Mouse (Mus musculus) MEL (cell line): ENCODE results near the gene Rit1. TPM values are rescaled to one million over a fixed set of nuclear protein-coding genes. Genes with fewer than 3 reads are reported as not detected.

Experiments used
- DNase-seq: peaks from one replicate; pipeline ENCODE4 v3.0.0; 2011; ENCODE audit warnings: low read depth, low spot score
- H3K27ac ChIP-seq: 2 replicates; pipeline ENCODE4 v1.5.1; 2012; ENCODE audit warnings: low read depth, mild to moderate bottlenecking, control low read depth, low read length, moderate library complexity; ENCODE audit not compliant: control insufficient read depth
- H3K27me3 ChIP-seq, 2 experiments: fragments of 150-350 bp in 1 of 2; sonication (generic) in 1 of 2; 2 replicates each; pipeline ENCODE4 v1.6.1; 2012; ENCODE audit warnings: low read length in 2 of 2, mild to moderate bottlenecking in 2 of 2, improper control_type of control experiment in 1 of 2, moderate library complexity in 1 of 2; ENCODE audit not compliant: insufficient read depth in 2 of 2, control insufficient read depth in 1 of 2
- H3K36me3 ChIP-seq, 2 experiments: 2 replicates each; pipeline ENCODE4 v1.6.1; 2012 to 2014; ENCODE audit warnings: low read length in 2 of 2, improper control_type of control experiment in 1 of 2, inconsistent platforms in 1 of 2, mild to moderate bottlenecking in 1 of 2; ENCODE audit not compliant: insufficient read depth in 2 of 2, control insufficient read depth in 1 of 2
- H3K4me1 ChIP-seq, 2 experiments: fragments of 150-350 bp in 1 of 2; sonication (generic) in 1 of 2; 2 replicates each; pipeline ENCODE4 v1.6.1; 2012; ENCODE audit warnings: low read length in 2 of 2, improper control_type of control experiment in 1 of 2, mild to moderate bottlenecking in 1 of 2; ENCODE audit not compliant: insufficient read depth in 2 of 2, control insufficient read depth in 1 of 2
- H3K4me3 ChIP-seq, 2 experiments: fragments of 150-350 bp in 1 of 2; sonication (generic) in 1 of 2; 2 replicates each; pipeline ENCODE4 v1.5.1; 2012; ENCODE audit warnings: low read depth in 2 of 2, low read length in 2 of 2, mild to moderate bottlenecking in 2 of 2, moderate library complexity in 2 of 2, control low read depth in 1 of 2, improper control_type of control experiment in 1 of 2; ENCODE audit not compliant: control insufficient read depth in 1 of 2, insufficient read depth in 1 of 2
- H3K79me2 ChIP-seq: 2 replicates; pipeline ENCODE4 v1.6.1; 2012; ENCODE audit warnings: mild to moderate bottlenecking, low read length, moderate library complexity; ENCODE audit not compliant: control insufficient read depth, poor library complexity, insufficient read depth
- H3K9ac ChIP-seq: 2 replicates; pipeline ENCODE4 v1.6.1; 2012; ENCODE audit warnings: low read depth, mild to moderate bottlenecking, control low read depth, low read length, moderate library complexity; ENCODE audit not compliant: control insufficient read depth, poor library complexity, severe bottlenecking
- H3K9me3 ChIP-seq: fragments of 150-350 bp; sonication (generic); replicated peaks from 2 replicates; pipeline ENCODE4 v1.6.1; 2012; ENCODE audit warnings: mild to moderate bottlenecking, low read length, improper control_type of control experiment, moderate library complexity; ENCODE audit not compliant: insufficient read depth
- BHLHE40 ChIP-seq: IDR thresholded peaks from 2 replicates; pipeline ENCODE4 v1.6.1; 2012; ENCODE audit warnings: low read depth, mild to moderate bottlenecking, inconsistent platforms, low read length, improper control_type of control experiment, borderline replicate concordance
- CHD1 ChIP-seq: IDR thresholded peaks from 2 replicates; pipeline ENCODE4 v1.6.1; 2012; ENCODE audit warnings: low read depth, mild to moderate bottlenecking, inconsistent platforms, low read length, improper control_type of control experiment
- CHD2 ChIP-seq: IDR thresholded peaks from 2 replicates; pipeline ENCODE4 v1.6.1; 2011; ENCODE audit warnings: low read length, improper control_type of control experiment
- CTCF ChIP-seq, 3 experiments: IDR thresholded peaks in 2 of 3; conservative IDR thresholded peaks in 1 of 3; 2 replicates each; pipeline ENCODE4 v1.5.1; 2011 to 2012; ENCODE audit warnings: low read length in 3 of 3, low read depth in 2 of 3, mild to moderate bottlenecking in 2 of 3, improper control_type of control experiment in 1 of 3, inconsistent platforms in 1 of 3, mixed read lengths in 1 of 3, moderate library complexity in 1 of 3; ENCODE audit not compliant: control insufficient read depth in 1 of 3, insufficient read depth in 1 of 3, poor library complexity in 1 of 3, severe bottlenecking in 1 of 3
- ELF1 ChIP-seq: IDR thresholded peaks from 2 replicates; pipeline ENCODE4 v1.6.1; 2014; ENCODE audit warnings: low read depth, mild to moderate bottlenecking, inconsistent platforms, low read length, improper control_type of control experiment, moderate library complexity
- EP300 ChIP-seq, 2 experiments: IDR thresholded peaks; 2 replicates each; pipeline ENCODE4 v1.6.1; 2011; ENCODE audit warnings: improper control_type of control experiment in 2 of 2, low read length in 2 of 2, low read depth in 1 of 2, mild to moderate bottlenecking in 1 of 2
- ETS1 ChIP-seq: IDR thresholded peaks from 2 replicates; pipeline ENCODE4 v1.6.1; 2012; ENCODE audit warnings: low read depth, mild to moderate bottlenecking, inconsistent platforms, low read length, improper control_type of control experiment, moderate library complexity
- GATA1 ChIP-seq: IDR thresholded peaks from 2 replicates; pipeline ENCODE4 v1.6.1; 2011; ENCODE audit warnings: low read depth, low read length, improper control_type of control experiment
- HCFC1 ChIP-seq: IDR thresholded peaks from 2 replicates; pipeline ENCODE4 v1.6.1; 2012; ENCODE audit warnings: low read depth, mild to moderate bottlenecking, inconsistent platforms, low read length, improper control_type of control experiment, moderate library complexity
- KAT2A ChIP-seq: conservative IDR thresholded peaks from 2 replicates; pipeline ENCODE4 v1.6.1; 2012; ENCODE audit warnings: low read depth, low read length, improper control_type of control experiment, inconsistent platforms
- MAFK ChIP-seq: IDR thresholded peaks from 2 replicates; pipeline ENCODE4 v1.6.1; 2011; ENCODE audit warnings: low read depth, mild to moderate bottlenecking, low read length, improper control_type of control experiment, borderline replicate concordance
- MAX ChIP-seq: IDR thresholded peaks from 2 replicates; pipeline ENCODE4 v1.6.1; 2011; ENCODE audit warnings: low read length, improper control_type of control experiment
- MEF2A ChIP-seq: IDR thresholded peaks from 2 replicates; pipeline ENCODE4 v1.6.1; 2014; ENCODE audit warnings: low read depth, mild to moderate bottlenecking, inconsistent platforms, low read length, improper control_type of control experiment; ENCODE audit not compliant: poor library complexity, insufficient replicate concordance, severe bottlenecking; ENCODE audit errors: extremely low read depth
- MXI1 ChIP-seq: IDR thresholded peaks from 2 replicates; pipeline ENCODE4 v1.6.1; 2011; ENCODE audit warnings: mild to moderate bottlenecking, low read depth, low read length, improper control_type of control experiment
- MYC ChIP-seq: IDR thresholded peaks from 2 replicates; pipeline ENCODE4 v1.6.1; 2011; ENCODE audit warnings: low read depth, mild to moderate bottlenecking, low read length, improper control_type of control experiment, moderate library complexity
- NRF1 ChIP-seq: IDR thresholded peaks from 2 replicates; pipeline ENCODE4 v1.6.1; 2014; ENCODE audit warnings: low read depth, mild to moderate bottlenecking, inconsistent platforms, low read length, improper control_type of control experiment, moderate library complexity; ENCODE audit not compliant: poor library complexity, insufficient read depth, severe bottlenecking
- POLR2AphosphoS2 ChIP-seq: IDR thresholded peaks from 2 replicates; pipeline ENCODE4 v1.6.1; 2011; ENCODE audit warnings: low read length, improper control_type of control experiment
- POLR2AphosphoS5 ChIP-seq: IDR thresholded peaks from 2 replicates; pipeline ENCODE4 v1.6.1; 2012; ENCODE audit warnings: low read depth, borderline replicate concordance, mild to moderate bottlenecking, inconsistent platforms, low read length, moderate library complexity, mixed read lengths
- RAD21 ChIP-seq: IDR thresholded peaks from 2 replicates; pipeline ENCODE4 v1.6.1; 2011; ENCODE audit warnings: mild to moderate bottlenecking, low read depth, low read length, improper control_type of control experiment
- SMC3 ChIP-seq: IDR thresholded peaks from 2 replicates; pipeline ENCODE4 v1.6.1; 2011; ENCODE audit warnings: low read depth, low read length, improper control_type of control experiment
- TAL1 ChIP-seq: IDR thresholded peaks from 2 replicates; pipeline ENCODE4 v1.6.1; 2012; ENCODE audit warnings: mild to moderate bottlenecking, inconsistent platforms, low read length, moderate library complexity, mixed read lengths
- TBP ChIP-seq: IDR thresholded peaks from 2 replicates; pipeline ENCODE4 v1.8.0; 2011; ENCODE audit warnings: low read depth, low read length, improper control_type of control experiment
- ZC3H11A ChIP-seq: IDR thresholded peaks from 2 replicates; pipeline ENCODE4 v1.6.1; 2012; ENCODE audit warnings: low read depth, mild to moderate bottlenecking, inconsistent platforms, low read length, improper control_type of control experiment
- ZKSCAN1 ChIP-seq: IDR thresholded peaks from 2 replicates; pipeline ENCODE4 v1.6.1; 2012; ENCODE audit warnings: low read depth, mild to moderate bottlenecking, inconsistent platforms, low read length, improper control_type of control experiment, moderate library complexity
- ZMIZ1 ChIP-seq: IDR thresholded peaks from 2 replicates; pipeline ENCODE4 v1.6.1; 2012; ENCODE audit warnings: low read depth, mild to moderate bottlenecking, inconsistent platforms, low read length, improper control_type of control experiment, moderate library complexity
- ZNF384 ChIP-seq: IDR thresholded peaks from 2 replicates; pipeline ENCODE4 v1.6.1; 2012; ENCODE audit warnings: low read depth, mild to moderate bottlenecking, inconsistent platforms, low read length, improper control_type of control experiment
- polyA plus RNA-seq, 2 experiments: library from polyadenylated mRNA; stranded (reverse) in 1 of 2; unstranded in 1 of 2; fragments of >175 nt in 1 of 2; fragments of >200 nt in 1 of 2; gene quantifications; 2 replicates each; pipeline versions ENCODE4 v1.2.1 to v1.2.4; 2012; ENCODE audit warnings: low replicate concordance in 2 of 2, low read depth in 1 of 2; ENCODE audit not compliant: insufficient read length in 2 of 2, insufficient read depth in 1 of 2, missing spikeins in 1 of 2
- total RNA-seq: library from RNA; depleted of rRNA; stranded (reverse); fragments of 300-350 nt; gene quantifications from 2 replicates; pipeline ENCODE4 v1.2.3, GENCODE M21; 2012

Rit1 gene
- total and polyA plus RNA-seq, 3 experiments = 28.7 to 34.1 TPM; not detected in 1

GRCm38 (mm10) chr3:88686734-88687611, 29.7 kb upstream of the Rit1 start:
- Histone ChIP-seq H3K9me3 (no peaks in the 10 kb centered on the region), H3K4me3 (peak overlapping the region; percentile 78 to 97), H3K4me1 (peaks cover 8 to 13% of the 10 kb centered on the region in 2 experiments), H3K27ac (peak overlapping the region; percentile 74), H3K36me3 (peaks cover 28 to 46% of the 10 kb centered on the region in 2 experiments), H3K27me3 (no peaks in the 10 kb centered on the region), H3K9ac (peak overlapping the region; percentile 84), H3K79me2 (peaks cover 33% of the 10 kb centered on the region)
- TF ChIP-seq POLR2AphosphoS2 = no peak; the same call in 1 of the 2 replicates
- no peak for TF ChIP-seq BHLHE40
- no peak for TF ChIP-seq MEF2A
- TF ChIP-seq ETS1 = no peak
- peak; percentile 71 for TF ChIP-seq NRF1
- TF ChIP-seq RAD21 = no peak
- TF ChIP-seq MAX = peak; percentile 64
- TF ChIP-seq TAL1 = no peak
- no peak for TF ChIP-seq CHD1
- TF ChIP-seq TBP = no peak
- TF ChIP-seq HCFC1 = peak; percentile 48; the same call in 1 of the 2 replicates
- no peak for TF ChIP-seq POLR2AphosphoS5
- no peak for TF ChIP-seq MAFK
- no peak for TF ChIP-seq ELF1
- no peak for TF ChIP-seq EP300 (IDR thresholded peaks at IDR 0.05; ENCODE audit: low read depth in 1 of 2, low read length in 2 of 2)
- TF ChIP-seq SMC3 = no peak; the same call in 1 of the 2 replicates
- TF ChIP-seq MYC = peak; percentile 55; the same call in 1 of the 2 replicates
- TF ChIP-seq GATA1 = no peak
- no peak for TF ChIP-seq ZKSCAN1
- no peak for TF ChIP-seq CTCF (IDR thresholded peaks at IDR 0.05 in 2 of 3, conservative IDR thresholded peaks at IDR 0.05 in 1 of 3; ENCODE audit: control insufficient read depth in 1 of 3, insufficient read depth in 1 of 3, low read depth in 2 of 3, low read length in 3 of 3, poor library complexity in 1 of 3, severe bottlenecking in 1 of 3)
- DNase-seq = peak; percentile 66

DNA sequence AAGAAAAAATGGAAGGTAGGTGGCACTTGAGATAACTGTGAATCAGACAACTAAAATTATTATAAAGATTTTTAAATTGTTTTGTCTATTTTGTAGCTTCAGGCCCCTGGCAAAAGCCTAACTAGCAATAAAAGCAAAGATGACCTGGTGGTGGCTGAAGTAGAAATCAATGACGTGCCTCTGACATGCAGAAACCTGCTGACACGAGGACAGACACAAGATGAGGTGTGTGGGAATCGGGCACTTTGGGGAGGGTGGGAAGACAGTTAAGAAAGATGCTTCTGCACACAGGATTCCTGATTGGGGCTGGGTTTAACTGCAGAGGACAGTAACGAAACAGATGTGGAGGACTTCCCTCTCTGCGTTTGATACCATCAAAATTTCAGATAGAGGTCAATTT, 27.6 kb upstream of the Rit1 start:
- Histone ChIP-seq H3K27ac (no peak overlapping the region), H3K9me3 (no peaks in the 10 kb centered on the region), H3K4me1 (peaks cover 8 to 11% of the 10 kb centered on the region in 2 experiments), H3K27me3 (no peaks in the 10 kb centered on the region), H3K9ac (no peak overlapping the region), H3K36me3 (peaks cover 27 to 65% of the 10 kb centered on the region in 2 experiments)
- DNase-seq = no peak
- TF ChIP-seq GATA1 (no peak), ZNF384 (no peak), ZMIZ1 (no peak), MEF2A (no peak), EP300 (IDR thresholded peaks at IDR 0.05; ENCODE audit: low read depth in 1 of 2, low read length in 2 of 2) (no peak), MXI1 (no peak), MAFK (no peak), CHD2 (no peak), ZC3H11A (no peak), KAT2A (no peak)
- TF ChIP-seq, all 39 proteins: peak for 0
- Histone ChIP-seq H3K4me3 (no peak overlapping the region), H3K79me2 (peaks cover 33% of the 10 kb centered on the region)
